Mouse (Mus musculus) thymus, adult 2 months (tissue): ENCODE results near the gene Depdc5.

Experiments
- CTCF ChIP-seq: fragments of 200-500 bp; IDR thresholded peaks from 2 replicates; pipeline ENCODE4 v1.5.1; 2012; ENCODE audit warnings: mild to moderate bottlenecking, control low read depth, low read length, moderate library complexity, borderline replicate concordance; ENCODE audit not compliant: control insufficient read depth, poor library complexity, insufficient read depth; ENCODE audit errors: extremely low read depth
- POLR2A ChIP-seq: fragments of 200-500 bp; IDR thresholded peaks from 2 replicates; pipeline ENCODE4 v1.6.1; 2012; ENCODE audit warnings: mild to moderate bottlenecking, low read length, control low read depth, moderate library complexity; ENCODE audit not compliant: control insufficient read depth, poor library complexity, insufficient read depth; ENCODE audit errors: extremely low read depth

DNA sequence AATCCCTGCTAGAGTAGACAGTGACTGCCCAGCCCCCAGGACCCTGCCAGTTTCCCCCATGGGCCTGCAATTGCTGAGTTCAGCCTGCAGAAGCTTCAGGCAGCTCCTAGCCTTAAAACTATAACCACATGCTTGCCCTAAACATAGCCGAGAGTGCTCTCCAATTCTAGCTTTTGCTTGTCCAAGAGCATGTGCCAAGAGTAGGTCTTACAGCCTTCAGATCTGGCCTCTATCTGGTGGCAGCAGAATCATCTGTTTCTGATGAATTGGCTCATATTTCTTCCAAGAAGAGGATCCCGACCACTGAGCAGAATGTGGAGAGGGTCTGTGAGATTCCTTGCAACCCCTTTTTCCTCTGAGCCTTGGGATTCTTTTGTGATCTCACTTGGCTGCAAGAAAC, 131.0 kb downstream of the Depdc5 start:
- TF ChIP-seq CTCF (no peak), POLR2A (no peak)
